Mouse (Mus musculus) neutrophil, adult 5-6 weeks (primary cell): ENCODE data around the gene Rbms2. TPM values are rescaled to one million over a fixed set of nuclear protein-coding genes. Genes with fewer than 3 reads are reported as not detected.
"Not testable (repeated sequence)": the region's sequence is repeated elsewhere in the genome, so short reads cannot be mapped to it uniquely, and the experiment has no call there.

ENCODE experiments used
- ATAC-seq: fragments of 151-379, 151-347 bp; 2 replicates; pipeline ENCODE4 v1.8.0; 2017; ENCODE audit warnings: mild to moderate bottlenecking, moderate TSS enrichment; ENCODE audit not compliant: insufficient number of reproducible peaks, poor library complexity, low FRiP score, severe bottlenecking; ENCODE audit errors: extremely low read depth
- total RNA-seq: library from RNA; stranded (forward); fragments of 200-1000 nt; gene quantifications from 2 replicates; pipeline ENCODE4 v1.2.3, GENCODE M21; 2017

Gene Rbms2
- 8.3 and 12.5 TPM in 2 replicates for total RNA-seq

DNA sequence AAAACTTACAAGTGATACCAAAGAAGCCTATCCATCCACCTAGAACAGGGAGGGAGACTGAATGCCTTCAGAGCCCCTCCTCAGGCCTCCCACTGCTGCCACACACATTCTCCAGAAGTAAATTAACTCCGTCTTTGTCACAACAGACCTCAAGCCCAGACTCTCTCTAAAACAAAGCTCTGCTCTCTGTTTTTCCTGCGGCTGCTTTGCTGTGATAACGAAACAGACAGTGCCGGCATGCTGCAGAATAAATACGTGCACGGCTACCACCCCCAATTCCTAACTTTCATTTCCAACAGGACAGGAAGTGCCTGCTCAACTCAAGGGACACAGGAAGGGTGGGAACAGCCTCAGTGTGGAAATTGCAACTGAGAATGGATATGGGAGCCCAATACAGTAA lies at the start of gene Rbms2:
Gene Rbms2 (minus strand): TSS at position 309 of the 400 bp plus-strand sequence.
- no peak for ATAC-seq

DNA sequence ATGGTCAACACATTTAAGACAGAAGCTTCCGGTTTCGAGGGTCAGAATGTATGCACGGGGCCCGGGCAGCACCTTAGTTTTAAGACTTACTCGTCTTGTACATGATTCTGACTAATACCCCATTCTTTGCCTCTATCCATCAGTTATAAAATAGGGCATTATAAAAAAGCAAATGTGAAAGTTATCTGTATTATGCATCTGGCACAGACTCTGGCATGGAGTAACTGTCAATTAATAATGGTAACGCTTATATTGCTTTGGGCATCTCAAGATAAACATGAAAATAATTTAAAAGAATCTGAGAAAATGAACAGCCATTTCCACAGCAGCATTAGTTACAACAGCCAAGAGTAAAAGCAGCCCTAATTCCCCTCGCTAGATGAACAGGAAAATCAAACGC lies 47.9 kb upstream of the Rbms2 start:
- no peak for ATAC-seq

DNA sequence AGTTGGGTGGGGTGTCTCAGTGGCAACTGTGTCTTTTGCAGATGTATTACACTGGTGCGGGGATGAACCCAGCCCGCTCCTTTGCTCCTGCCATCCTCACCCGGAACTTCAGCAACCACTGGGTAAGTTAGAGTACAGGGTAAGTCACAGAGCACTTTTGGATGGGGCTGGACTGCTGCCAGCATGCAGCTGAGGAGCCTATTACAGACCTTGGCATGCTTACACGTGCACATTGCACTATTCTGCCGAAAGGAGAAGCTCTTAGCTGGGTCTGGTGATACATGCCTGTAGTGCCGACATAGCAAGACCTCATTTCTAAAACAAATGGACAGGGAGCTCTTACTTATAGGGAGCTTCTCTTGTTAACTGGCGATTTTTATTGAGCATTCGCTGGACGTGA lies 47.5 kb upstream of the Rbms2 start:
- no peak for ATAC-seq

DNA sequence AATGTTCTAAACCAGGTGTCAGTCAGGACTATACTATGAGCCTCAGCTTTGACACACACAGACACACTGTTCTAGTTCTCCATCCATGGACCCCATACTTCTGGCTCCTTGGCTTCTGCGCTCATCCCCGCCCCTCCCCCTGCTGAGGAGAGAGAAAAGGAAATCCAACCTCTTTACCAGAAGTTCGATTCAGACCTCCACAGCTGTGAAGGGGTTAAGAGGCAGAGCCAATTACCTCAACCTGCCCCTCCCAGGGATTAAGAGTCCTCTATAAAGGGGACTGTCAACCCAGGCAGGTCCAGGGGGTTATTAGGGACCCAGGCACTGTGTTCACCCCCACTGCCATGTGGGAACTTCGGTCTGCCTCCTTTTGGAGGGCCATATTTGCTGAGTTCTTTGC lies 45.4 kb upstream of the Rbms2 start, which contains the start of gene Mip:
Gene Mip (plus strand): TSS at position 301 of the 400 bp plus-strand sequence.
- ATAC-seq = no peak

DNA sequence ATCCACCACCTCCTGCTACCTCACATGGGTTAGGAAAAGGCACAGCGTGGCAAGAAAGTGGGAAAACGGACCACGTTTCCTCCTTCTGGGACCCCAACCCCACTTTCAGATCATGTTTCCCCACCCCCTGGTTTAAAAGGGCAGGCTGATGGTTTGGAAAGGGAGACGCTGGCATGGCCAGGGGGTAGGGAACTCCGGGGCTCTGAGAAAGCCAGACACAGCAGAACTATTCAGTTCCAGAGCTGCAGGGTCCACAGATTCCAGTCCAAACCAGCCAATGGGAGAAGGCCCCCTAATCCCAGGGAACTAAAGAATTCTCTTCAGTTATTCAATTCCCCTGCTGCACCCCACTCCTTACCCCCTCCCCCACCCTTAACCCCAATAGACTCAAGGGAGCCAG lies 45.0 kb upstream of the Rbms2 start:
- no peak for ATAC-seq

DNA sequence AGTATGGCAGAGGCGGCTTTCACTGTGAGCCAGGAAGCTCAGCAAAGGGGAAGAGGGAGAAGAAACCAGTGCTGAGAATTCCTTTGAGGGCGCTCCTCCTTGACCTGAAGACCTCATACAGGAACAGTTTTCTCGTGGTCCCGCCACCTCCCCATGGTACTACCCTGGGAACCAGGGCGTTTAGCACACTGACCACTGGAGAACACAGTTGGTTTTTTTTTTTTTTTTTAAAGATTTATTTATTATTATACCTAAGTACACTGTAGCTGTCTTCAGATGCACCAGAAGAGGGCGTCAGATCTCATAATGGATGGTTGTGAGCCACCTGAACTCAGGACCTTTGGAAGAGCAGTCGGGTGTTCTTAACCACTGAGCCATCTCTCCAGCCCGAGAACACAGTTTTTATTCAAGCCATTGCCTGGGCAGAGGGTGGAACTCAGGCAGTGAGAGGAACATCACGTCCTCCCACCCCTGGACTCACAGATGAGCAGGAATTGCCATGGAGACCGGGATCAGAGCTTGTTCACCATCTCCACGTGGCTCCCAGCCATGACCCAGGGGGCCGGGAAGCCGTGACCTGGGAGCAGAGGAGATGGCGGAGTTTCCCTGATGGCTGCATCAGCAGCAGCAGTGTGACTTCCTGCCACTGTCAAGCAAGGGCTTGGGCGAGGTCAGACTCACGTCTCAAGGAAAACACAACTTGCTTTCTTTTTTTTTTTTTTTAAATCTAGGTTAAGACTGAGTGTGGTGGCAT lies 41.6 kb upstream of the Rbms2 start:
- ATAC-seq = no peak

DNA sequence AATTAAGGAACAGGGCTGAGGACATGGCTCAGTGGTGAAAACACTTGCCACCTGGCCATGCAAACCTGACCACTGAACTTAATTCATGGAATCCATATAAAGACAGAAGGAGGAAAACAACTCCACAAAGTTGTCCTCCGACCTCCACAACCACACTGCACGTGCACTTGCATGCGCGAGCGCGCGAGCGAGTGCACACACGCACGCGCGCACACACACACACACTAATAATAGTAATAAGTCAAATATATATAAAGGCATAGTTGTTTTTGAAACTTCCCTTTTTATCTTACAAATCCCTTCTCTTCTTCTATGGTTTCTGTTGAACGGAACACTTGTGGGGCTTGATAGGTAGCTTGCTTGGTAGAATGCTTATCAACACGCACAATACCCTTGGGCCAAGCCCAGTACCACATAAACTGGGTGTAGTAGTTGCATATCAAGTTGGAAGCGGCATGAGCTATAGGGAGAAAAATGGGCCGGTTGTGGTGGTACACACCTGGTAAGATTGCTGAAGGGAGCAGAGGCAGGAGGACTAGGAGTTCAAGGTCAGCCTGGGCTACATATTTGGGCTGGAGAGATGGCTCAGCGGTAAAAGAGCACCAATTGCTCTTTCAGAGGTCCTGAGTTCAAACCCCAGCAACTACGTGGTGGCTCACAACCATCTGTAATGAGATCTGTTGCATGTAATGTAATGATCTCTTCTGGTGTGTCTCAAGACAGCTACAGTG lies 38.5 kb upstream of the Rbms2 start:
- ATAC-seq = no peak

DNA sequence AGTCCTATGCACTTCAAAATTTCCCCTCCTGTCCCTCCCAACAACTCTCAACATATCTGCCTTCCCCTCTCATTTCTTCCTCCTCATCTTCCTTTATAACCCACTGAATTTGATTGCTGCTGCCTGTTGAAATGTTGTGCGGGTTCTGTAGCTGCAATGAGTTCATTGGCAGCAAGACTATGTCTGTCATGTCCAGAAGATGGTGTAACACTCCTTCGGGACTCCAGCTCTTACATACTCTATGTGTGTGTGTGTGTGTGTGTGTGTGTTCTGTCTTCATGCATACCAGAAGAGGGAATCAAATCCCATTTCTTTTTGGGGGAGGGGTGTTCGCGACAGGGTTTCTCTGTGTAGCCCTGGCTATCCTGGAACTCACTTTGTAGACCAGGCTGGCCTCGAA lies 34.9 kb upstream of the Rbms2 start:
- ATAC-seq = no peak

DNA sequence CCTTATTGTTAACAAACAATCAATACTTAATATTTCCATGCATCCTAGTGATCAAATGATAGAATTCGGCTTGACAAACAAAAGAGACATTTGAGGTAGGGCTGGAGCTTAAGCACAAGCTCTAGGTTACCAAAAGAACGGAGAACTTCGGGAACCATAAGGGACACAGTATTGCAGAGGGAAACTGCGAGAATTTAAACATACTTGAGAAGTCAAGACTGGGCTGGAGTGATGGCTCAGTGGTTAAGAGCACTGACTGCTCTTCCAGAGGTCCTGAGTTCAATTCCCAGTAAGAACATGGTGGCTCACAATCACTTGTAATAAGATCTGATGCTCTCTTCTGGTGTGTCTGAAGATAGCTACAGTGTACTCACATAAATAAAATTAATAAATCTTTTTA lies 34.0 kb upstream of the Rbms2 start:
- ATAC-seq = not testable (repeated sequence)

DNA sequence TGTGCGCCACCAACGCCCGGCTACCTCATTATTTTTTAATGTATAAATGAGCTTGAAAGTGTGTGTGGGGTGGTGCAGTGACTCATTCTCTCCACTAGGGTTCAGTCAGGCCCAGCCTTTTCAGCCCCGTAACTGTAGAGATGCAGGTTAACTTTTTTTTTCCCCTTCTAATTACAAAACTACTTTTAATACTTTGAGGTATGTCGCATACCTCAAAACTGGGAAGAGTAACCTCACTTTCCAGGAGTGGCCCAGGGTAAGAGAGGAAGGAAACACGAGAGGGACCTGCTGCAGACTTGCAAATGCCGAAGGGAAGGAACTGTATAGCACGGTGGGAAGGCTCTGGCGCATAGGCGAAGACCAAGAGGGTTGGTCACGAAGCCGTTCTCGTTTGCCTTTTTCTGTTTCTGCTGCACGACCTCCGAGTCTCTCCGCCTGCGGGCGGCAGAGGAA lies 32.8 kb upstream of the Rbms2 start:
- ATAC-seq = peak; percentile 87

DNA sequence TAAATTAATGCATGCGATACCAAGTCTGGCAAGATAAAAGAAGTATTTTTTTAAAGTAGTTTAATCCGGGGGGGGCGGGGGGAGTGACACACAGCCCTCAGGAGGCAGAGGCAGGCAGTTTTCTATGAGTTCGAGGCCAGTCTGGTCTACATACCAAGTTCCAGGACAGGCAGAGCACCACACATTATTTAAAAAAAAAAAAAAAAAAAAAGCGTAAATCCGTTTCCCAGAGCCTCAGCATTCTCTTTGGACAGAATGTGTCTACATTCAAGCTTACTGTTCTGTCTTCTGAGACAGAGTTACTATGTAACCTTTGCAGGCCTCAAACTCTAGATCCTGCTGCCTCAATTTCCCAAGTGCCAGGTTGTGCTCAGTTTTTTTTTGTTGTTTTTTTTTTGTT lies 32.1 kb upstream of the Rbms2 start:
- no peak for ATAC-seq

DNA sequence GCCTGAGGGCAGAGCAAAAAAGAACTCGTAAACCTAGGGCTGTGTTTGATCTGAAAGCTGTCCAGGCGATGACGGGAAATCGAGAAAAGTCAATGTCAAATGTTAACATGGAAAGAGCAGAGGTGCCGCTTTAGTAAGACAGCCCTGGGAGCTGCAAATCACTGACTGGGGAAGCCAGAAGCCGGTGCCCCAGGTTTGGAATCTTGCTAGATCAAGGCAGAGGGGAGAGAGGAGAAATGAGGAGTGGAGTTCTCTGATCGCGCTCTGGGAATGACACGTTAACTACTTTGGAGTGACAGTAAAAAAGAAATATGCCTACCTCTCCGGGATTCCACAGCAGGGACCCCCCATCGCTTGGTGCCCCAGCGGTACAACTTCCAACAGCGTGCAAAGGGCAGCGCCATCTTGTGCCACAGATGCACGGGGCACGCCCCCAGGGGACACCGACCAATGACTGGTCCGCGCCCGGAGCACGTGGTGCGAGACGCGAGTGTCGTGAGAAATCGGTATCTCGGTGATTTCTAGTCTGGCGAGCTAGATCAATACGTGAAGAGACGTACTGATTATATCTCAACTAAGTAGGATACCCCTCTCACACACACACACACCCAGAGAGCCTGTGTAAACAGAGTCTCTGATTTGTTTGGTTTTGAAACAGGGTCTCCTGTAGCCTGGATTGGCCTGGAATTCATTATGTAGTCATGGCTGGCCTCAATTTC lies 31.5 kb upstream of the Rbms2 start, which contains the start of gene Spryd4:
Gene Spryd4 (minus strand): TSS at position 418 of the 719 bp plus-strand sequence.
- peak; percentile 94 for ATAC-seq

DNA sequence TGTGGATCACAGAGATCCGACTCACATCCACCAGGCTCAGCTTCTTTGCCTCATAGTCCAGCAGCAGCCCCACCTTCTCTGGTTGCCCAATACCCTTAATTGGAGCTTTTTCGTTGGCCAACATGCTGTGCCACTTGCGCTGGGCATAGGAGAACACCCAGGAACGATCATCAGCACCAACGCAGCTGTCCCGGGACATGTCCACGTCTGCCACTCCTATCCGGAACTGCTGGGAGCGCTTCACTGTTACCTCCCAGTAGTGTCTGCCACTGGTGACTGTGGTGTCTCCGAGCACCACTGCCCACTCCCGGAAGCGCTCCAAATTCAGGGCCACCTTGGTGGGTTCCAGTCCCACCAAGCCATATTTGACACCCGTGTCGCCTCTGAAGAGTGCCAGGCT lies 30.9 kb upstream of the Rbms2 start:
- no peak for ATAC-seq

DNA sequence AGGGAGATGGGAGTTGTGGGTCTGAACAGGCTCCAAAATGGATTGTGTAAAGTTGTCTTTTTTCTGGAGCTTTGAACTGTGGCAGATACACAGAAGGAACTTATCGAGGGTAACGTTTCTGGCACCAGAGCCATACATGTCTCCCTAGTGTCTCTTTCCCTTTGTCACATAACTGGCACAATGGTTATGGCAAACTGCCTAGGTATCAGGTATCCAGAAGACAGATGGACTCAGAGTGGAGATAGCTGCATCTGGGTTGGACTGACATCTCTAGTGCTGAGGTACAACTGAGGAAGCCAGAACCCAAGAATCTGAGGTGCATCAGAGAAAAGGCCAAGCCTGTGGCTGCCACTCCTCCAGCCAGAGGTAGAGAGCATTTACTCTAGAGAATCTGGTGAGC lies 30.0 kb upstream of the Rbms2 start:
- ATAC-seq = no peak

DNA sequence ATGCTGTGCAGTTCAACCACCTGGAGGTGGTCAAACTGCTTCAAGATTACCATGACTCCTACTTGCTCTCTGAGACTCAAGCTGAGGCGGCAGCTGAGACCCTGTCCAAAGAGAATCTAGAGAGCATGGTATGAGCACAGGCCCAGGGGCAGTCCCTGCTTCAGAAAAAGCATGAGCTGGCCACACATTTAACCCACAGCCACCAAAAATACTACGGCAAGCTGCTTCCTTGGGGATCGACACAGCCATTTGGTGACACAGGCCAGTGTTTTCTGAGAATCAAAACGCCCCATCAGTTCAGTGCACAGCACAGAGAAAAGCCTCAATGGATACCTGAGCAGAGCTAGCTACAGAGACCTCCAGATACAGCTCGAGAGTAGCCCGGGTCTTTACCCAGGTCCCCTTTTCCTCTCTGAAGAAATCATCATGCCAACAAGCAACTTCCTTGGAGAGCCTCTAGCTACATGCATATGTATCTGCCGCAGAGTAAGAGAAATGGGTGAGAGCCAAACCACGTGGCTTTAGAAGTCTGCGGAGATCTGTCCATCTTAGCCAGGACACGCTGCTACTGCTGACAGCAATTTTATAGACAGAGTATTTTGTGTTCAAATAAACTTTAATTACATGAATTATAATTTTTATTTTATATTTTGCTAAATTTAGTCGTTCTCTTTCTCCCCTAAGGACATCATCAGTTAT lies 29.4 kb upstream of the Rbms2 start:
- ATAC-seq = no peak

DNA sequence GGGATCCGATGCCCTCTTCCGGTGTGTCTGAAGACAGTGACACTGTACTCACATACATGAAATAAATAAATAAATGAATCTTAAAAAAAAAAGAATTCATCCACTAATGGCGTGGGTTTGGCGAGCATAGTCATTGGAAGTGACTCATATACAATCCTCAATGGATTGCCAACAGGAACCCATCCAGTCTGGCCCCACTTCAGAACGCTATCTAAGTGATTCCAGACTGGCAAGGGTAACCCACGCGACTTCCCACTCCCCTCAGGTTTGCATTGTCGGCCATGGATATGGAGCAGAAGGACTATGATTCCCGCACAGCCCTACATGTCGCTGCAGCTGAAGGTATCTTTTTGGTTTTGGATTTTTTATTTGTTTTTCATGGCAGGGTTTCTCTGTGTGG lies 28.2 kb upstream of the Rbms2 start:
- no peak for ATAC-seq

DNA sequence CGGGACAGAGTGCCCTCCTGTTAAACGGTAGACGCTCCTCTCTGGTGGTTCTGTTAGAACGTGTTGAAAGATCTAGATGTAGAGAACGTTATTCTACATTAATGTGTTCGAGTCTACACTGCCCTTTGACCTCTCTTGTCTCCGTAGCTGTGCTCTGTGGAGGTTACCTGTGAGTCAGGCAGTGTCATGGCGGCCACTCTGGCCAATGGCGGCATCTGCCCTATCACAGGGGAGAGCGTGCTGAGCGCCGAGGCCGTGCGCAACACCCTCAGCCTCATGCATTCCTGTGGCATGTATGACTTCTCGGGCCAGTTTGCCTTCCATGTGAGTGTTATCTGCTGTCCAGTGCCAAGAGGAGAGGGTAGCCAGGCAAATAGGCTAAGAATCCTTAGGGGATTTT lies 24.8 kb upstream of the Rbms2 start:
- ATAC-seq = no peak

DNA sequence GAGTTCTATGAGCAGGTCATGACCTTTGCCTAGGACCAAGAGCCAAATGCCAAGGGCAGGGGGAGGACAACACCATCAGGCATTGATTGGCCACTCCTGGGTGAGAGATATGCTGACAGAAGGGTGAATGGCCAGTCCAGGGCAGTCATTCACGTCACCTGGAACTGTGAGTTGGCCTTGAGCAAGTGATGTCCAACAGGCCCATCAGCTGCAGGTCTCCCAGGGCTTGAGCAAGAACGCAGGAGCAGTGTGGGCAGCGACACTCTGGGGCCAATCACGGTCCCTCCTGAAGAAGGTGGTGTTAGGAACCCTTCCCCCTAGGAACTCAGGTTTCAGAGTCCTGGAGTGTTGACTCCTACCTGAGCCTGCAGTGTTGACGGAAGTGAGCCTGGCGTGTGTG lies 21.8 kb upstream of the Rbms2 start:
- ATAC-seq = no peak
